Mouse (Mus musculus) embryonic facial prominence, embryonic 11.5 days (tissue): ENCODE data around the gene Usp5. TPM values are rescaled to one million over a fixed set of nuclear protein-coding genes. Genes with fewer than 3 reads are reported as not detected.

Experiments used
- ATAC-seq: fragments of 200-750 bp; cut with Nextera tagmentation; replicated peaks from 2 replicates; pipeline ENCODE4 v1.8.0; 2017; ENCODE audit warnings: low read depth; ENCODE audit not compliant: insufficient number of reproducible peaks, low FRiP score, low TSS enrichment
- DNase-seq: peaks from one replicate; pipeline ENCODE4 v3.0.0-alpha.2; 2015; ENCODE audit warnings: low spot score
- H3K27ac ChIP-seq: fragments of 300-500 bp; sonication (generic); replicated peaks from 2 replicates; pipeline ENCODE4 v1.5.1; 2014; ENCODE audit warnings: mild to moderate bottlenecking, low read depth, low read length, control low read depth
- H3K27me3 ChIP-seq: fragments of 300-500 bp; sonication (generic); 2 replicates; pipeline ENCODE4 v1.6.1; 2014; ENCODE audit warnings: mild to moderate bottlenecking, low read length, moderate library complexity, mixed read lengths; ENCODE audit not compliant: control insufficient read depth, insufficient read depth
- H3K36me3 ChIP-seq: fragments of 300-500 bp; sonication (generic); replicated peaks from 2 replicates; pipeline ENCODE4 v1.6.1; 2014; ENCODE audit warnings: low read depth, mild to moderate bottlenecking, low read length, moderate library complexity, mixed read lengths; ENCODE audit not compliant: control insufficient read depth, insufficient read depth
- H3K4me1 ChIP-seq: fragments of 300-500 bp; sonication (generic); 2 replicates; pipeline ENCODE4 v1.6.1; 2014; ENCODE audit warnings: low read length, mixed read lengths; ENCODE audit not compliant: control insufficient read depth, insufficient read depth
- H3K4me2 ChIP-seq: fragments of 300-500 bp; sonication (generic); 2 replicates; pipeline ENCODE4 v1.6.1; 2014; ENCODE audit warnings: low read depth, mild to moderate bottlenecking, control low read depth, low read length, moderate library complexity
- H3K4me3 ChIP-seq: fragments of 300-500 bp; sonication (generic); 2 replicates; pipeline ENCODE4 v1.5.1; 2014; ENCODE audit warnings: low read depth, low read length, control low read depth
- H3K9ac ChIP-seq: fragments of 300-500 bp; sonication (generic); replicated peaks from 2 replicates; pipeline ENCODE4 v1.6.1; 2014; ENCODE audit warnings: mild to moderate bottlenecking, control low read depth, low read length
- H3K9me3 ChIP-seq: fragments of 300-500 bp; sonication (generic); replicated peaks from 2 replicates; pipeline ENCODE4 v1.6.1; 2016; ENCODE audit warnings: mild to moderate bottlenecking, low read length, inconsistent platforms, mixed read lengths; ENCODE audit not compliant: control insufficient read depth
- WGBS: fragments of 180-500 bp; shearing (Covaris S2); extraction: QIAGEN DNeasy Blood & Tissue Kit; methylation state at CpG from one replicate; pipeline ENCODE4 v1.1.7; 2014; 5-methylcytosine and 5-hydroxymethylcytosine counted together
- polyA plus RNA-seq: library from polyadenylated mRNA; unstranded; fragments of >200 nt; fragmentation: Nextera tagmentation; extraction: Ambion mirVana; gene quantifications from 2 replicates; pipeline ENCODE4 v1.2.1, GENCODE M21; 2014

Usp5 gene
- polyA plus RNA-seq, 1 experiment from 2014 or later = 128 TPM

- DNase-seq (no peak), ATAC-seq (no peak)
- H3K4me1 ChIP-seq = peaks cover 10% of the 10 kb centered on the region
- WGBS = 27% methylated on average over 3 of the region's 3 CpGs
- H3K27me3 ChIP-seq = peaks cover 2% of the 10 kb centered on the region; the same call in 1 of the 2 replicates
- no peak overlapping the region for H3K4me3 ChIP-seq
- no peak overlapping the region for H3K9ac ChIP-seq
- no peak overlapping the region for H3K4me2 ChIP-seq
- H3K9me3 ChIP-seq = no peaks in the 10 kb centered on the region
- no peak overlapping the region for H3K27ac ChIP-seq
- no peaks in the 10 kb centered on the region for H3K36me3 ChIP-seq
Measured at GRCm38 (mm10) chr6:124861802-124862201, 32.5 kb upstream of the Usp5 start.

- H3K4me1 ChIP-seq = peaks cover 10% of the 10 kb centered on the region
- no peak overlapping the region; the same call in 1 of the 2 replicates for H3K4me2 ChIP-seq
- no peak for ATAC-seq
- H3K27me3 ChIP-seq = no peaks in the 10 kb centered on the region; the same call in 1 of the 2 replicates
- no peak overlapping the region for H3K4me3 ChIP-seq
- H3K9me3 ChIP-seq = no peaks in the 10 kb centered on the region
- no peak overlapping the region for H3K27ac ChIP-seq
- H3K9ac ChIP-seq = no peak overlapping the region
- no peaks in the 10 kb centered on the region for H3K36me3 ChIP-seq
- DNase-seq = no peak
- 80% methylated on average over 19 of the region's 19 CpGs for WGBS
Measured at GRCm38 (mm10) chr6:124861266-124861665, 32.0 kb upstream of the Usp5 start.

DNA sequence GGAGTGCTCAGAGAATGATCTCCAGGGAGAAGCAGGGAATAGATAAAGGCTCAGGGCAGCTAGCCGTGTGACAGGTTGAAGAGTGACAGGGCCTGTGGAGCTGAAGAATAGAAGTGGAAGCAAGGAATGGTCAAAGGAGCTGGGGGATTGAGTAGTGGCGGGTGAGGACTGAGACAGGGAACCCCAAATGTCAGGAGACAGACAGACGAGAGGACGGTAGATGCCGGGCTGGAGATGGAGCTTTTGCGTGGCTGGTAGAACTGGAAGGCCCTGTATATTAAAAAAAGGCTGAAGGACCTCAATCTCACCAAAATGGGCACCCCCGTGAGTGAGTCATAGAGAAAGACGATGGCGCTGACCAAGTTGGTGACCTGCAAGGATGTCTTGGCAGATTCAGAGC lies 31.2 kb upstream of the Usp5 start:
- no peak for ATAC-seq
- no peak overlapping the region for H3K4me3 ChIP-seq
- H3K9me3 ChIP-seq = no peaks in the 10 kb centered on the region
- DNase-seq = no peak
- peaks cover 15% of the 10 kb centered on the region for H3K4me1 ChIP-seq
- WGBS = 84% methylated on average over 9 of the region's 9 CpGs
- no peaks in the 10 kb centered on the region for H3K36me3 ChIP-seq
- no peak overlapping the region for H3K4me2 ChIP-seq
- H3K9ac ChIP-seq = no peak overlapping the region
- no peaks in the 10 kb centered on the region; the same call in 1 of the 2 replicates for H3K27me3 ChIP-seq
- H3K27ac ChIP-seq = no peak overlapping the region

DNA sequence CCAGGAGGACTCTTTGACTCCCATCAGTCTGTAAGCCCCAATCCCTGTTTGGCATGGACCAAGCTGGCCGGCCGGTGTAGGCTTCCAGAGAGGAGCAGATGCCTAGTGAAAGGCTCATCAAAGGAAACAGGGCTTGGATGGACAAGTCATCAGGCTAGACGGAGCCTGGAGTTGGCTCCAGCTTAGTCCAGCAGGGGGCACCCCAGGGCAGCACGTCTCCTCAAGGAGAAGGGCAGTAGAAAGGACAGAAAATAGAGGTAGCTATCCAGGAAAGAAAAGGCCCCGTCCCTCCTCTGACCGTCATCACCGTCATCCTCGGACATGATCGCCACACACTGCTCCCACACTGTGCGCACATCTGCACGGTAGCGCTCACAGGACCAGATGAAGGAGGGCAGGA lies 30.4 kb upstream of the Usp5 start:
- no peak for ATAC-seq

DNA sequence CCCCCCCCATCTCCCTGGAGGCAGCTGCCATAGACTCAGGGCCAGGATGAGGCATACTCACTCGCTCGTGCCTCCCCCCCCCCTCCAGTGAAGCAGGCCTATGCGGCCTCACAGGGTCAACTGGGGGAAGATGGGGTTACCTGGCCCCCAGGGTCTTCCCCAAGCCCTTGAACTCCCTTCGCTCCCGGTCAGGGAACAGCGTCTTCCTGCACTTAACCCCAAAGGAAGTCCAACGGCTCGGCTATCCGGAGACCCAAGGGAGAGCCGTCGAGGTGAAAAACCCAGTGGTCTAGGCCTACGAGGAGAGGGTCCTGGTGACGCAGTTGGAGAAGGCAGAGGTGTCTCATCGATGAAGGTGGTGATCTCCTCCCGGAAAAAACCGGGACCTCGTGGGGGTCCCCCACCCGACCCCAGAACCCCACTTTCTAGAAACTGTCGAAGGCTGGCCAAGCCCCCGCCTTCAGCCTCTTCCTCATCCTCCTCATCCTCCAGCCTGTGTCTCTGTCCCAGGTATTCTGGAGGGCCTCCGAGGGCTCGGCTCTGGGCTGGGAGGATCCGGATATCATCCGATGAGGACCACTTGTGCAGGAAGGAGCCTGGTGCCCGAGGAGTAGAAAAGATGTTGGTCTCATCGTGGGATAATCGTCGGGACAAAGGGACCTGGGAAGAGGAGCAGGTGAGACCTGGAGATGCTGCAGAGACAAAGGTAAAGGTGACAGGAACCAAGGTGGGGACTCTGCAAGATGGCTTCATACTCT lies 29.5 kb upstream of the Usp5 start:
- H3K4me1 ChIP-seq = peaks cover 15% of the 10 kb centered on the region
- WGBS = 75% methylated on average over 26 of the region's 28 CpGs
- DNase-seq = no peak
- H3K4me3 ChIP-seq = no peak overlapping the region
- no peak for ATAC-seq
- no peaks in the 10 kb centered on the region; the same call in none of the 2 replicates for H3K36me3 ChIP-seq
- no peak overlapping the region for H3K9ac ChIP-seq
- H3K4me2 ChIP-seq = no peak overlapping the region
- no peaks in the 10 kb centered on the region; the same call in 1 of the 2 replicates for H3K27me3 ChIP-seq
- H3K27ac ChIP-seq = no peak overlapping the region
- no peaks in the 10 kb centered on the region for H3K9me3 ChIP-seq

More for the DNA sequence above, 30.4 kb upstream of the Usp5 start:
- no peaks in the 10 kb centered on the region; the same call in 1 of the 2 replicates for H3K36me3 ChIP-seq
- H3K4me1 ChIP-seq = peaks cover 15% of the 10 kb centered on the region
- 13% methylated on average over 12 of the region's 12 CpGs for WGBS
- no peak overlapping the region for H3K4me2 ChIP-seq
- H3K4me3 ChIP-seq = no peak overlapping the region
- DNase-seq = peak; percentile 87
- no peak overlapping the region for H3K9ac ChIP-seq
- no peaks in the 10 kb centered on the region; the same call in 1 of the 2 replicates for H3K27me3 ChIP-seq
- H3K27ac ChIP-seq = no peak overlapping the region
- H3K9me3 ChIP-seq = no peaks in the 10 kb centered on the region

GRCm38 (mm10) chr6:124857840-124858530 lies 28.7 kb upstream of the Usp5 start:
- ATAC-seq (no peak), DNase-seq (no peak)
- no peaks in the 10 kb centered on the region for H3K9me3 ChIP-seq
- H3K27me3 ChIP-seq = no peaks in the 10 kb centered on the region; the same call in 1 of the 2 replicates
- H3K4me3 ChIP-seq = peak overlapping the region; percentile 82
- 23% methylated on average over 26 of the region's 26 CpGs for WGBS
- peak overlapping the region; percentile 97 for H3K9ac ChIP-seq
- H3K27ac ChIP-seq = peak overlapping the region; percentile 95
- peak overlapping the region; percentile 79 for H3K4me2 ChIP-seq
- peaks cover 11% of the 10 kb centered on the region for H3K4me1 ChIP-seq
- no peaks in the 10 kb centered on the region; the same call in none of the 2 replicates for H3K36me3 ChIP-seq

DNA sequence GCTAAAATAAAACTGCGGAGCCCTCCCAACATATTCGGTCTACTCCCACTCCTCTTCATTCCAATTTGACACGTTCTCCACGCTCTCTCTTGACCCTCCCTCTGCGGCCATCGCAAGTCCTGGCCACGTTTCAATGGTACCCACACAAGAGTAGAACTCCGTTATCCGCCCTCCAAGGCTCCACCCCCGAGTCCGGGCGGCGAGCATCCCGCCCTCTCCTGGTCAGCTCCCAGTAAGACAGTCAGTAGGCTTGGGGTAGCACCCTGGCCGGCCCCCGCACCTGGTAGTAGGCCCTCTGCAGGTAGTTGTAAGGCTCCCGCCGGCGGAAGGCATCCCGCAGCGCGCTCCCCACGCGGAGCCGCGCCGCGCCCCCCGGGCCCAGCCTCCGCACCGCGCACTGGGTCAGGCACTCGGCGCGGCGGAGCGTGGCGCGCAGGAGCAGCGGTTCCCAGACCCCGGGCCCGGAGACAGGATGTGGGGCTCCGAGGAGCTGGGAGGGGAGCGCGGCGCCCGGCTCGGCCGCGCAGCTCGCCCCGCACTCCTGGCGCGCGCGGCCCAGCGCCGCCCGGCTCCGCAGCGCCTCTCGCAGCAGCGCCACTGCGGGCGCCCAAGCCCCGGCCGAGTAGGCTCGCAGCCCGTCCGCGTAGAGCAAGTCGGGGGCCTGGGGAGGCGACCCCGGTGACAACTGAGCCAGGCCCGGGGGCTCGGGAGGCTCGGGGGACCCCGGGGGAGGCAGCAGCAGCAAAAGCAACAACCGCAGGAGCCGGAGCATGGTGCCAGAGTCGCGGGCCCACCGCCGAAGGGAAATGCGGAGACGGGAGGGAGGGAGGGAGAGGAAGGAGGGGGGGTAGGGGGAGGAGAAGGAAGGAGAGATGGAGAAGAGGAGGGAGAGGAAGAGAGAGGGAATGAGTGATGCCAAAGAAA lies 27.9 kb upstream of the Usp5 start, which contains the start of gene P3h3:
P3h3 (minus strand) TSS at position 837 of the 924 bp plus-strand sequence.
- peaks cover 8% of the 10 kb centered on the region for H3K4me1 ChIP-seq
- peak within 1 kb of the TSS; percentile 79 for H3K4me2 ChIP-seq
- under 1% methylated on average over 73 of the region's 86 CpGs for WGBS

More for the DNA sequence above, 27.9 kb upstream of the Usp5 start, which contains the start of gene P3h3:
- Histone ChIP-seq H3K36me3 (no peaks in the 10 kb centered on the region; the same call in none of the 2 replicates), H3K9ac (peak within 1 kb of the TSS; percentile 97), H3K27me3 (no peaks in the 10 kb centered on the region), H3K27ac (peak within 1 kb of the TSS; percentile 95), H3K4me3 (peak within 1 kb of the TSS; percentile 82), H3K9me3 (no peaks in the 10 kb centered on the region)
- peak; percentile 78 for ATAC-seq
- peak; percentile 93 for DNase-seq
